Mouse (Mus musculus) brain, embryonic 14.5 days (tissue): ENCODE results near the gene Onecut3.

ENCODE experiments used
- CTCF ChIP-seq: fragments of 200-500 bp; IDR thresholded peaks from 2 replicates; pipeline ENCODE4 v1.5.1; 2012; ENCODE audit warnings: inconsistent platforms, mild to moderate bottlenecking, moderate library complexity, borderline replicate concordance; ENCODE audit not compliant: insufficient read depth, insufficient read length; ENCODE audit errors: extremely low read depth
- POLR2A ChIP-seq: fragments of 200-500 bp; IDR thresholded peaks from 2 replicates; pipeline ENCODE4 v1.6.1; 2012; ENCODE audit warnings: mild to moderate bottlenecking, inconsistent platforms, borderline replicate concordance; ENCODE audit not compliant: poor library complexity, insufficient read depth, insufficient read length, severe bottlenecking; ENCODE audit errors: extremely low read depth

GRCm38 (mm10) chr10:80561116-80561944 lies 66.7 kb downstream of the Onecut3 start, which contains the start of gene Rexo1:
- TF ChIP-seq CTCF = peak; percentile 89
- TF ChIP-seq POLR2A = peak; percentile 37; the same call in 1 of the 2 replicates
